Mouse (Mus musculus) kidney, postnatal 10 days (tissue): ENCODE measurements around the gene Tuba1a.
"Not testable (repeated sequence)": the region's sequence is repeated elsewhere in the genome, so short reads cannot be mapped to it uniquely, and the experiment has no call there.

Experiments used
- DNase-seq: peaks from one replicate; pipeline ENCODE4 v3.0.0; 2021; ENCODE audit warnings: mixed read lengths

The Tuba1a gene

GRCm38 (mm10) chr15:98923031-98923537 lies 30.4 kb downstream of the Tuba1a start:
- DNase-seq: no peak

GRCm38 (mm10) chr15:98922581-98922980 lies 30.9 kb downstream of the Tuba1a start:
- DNase-seq: peak; percentile 55

- no peak for DNase-seq
Observed at GRCm38 (mm10) chr15:98921510-98921909, 32.0 kb downstream of the Tuba1a start.

- DNase-seq: not testable (repeated sequence)
Observed at GRCm38 (mm10) chr15:98918499-98918895, 35.0 kb downstream of the Tuba1a start.

- peak; percentile 99 for DNase-seq
Observed at GRCm38 (mm10) chr15:98917538-98918498, 35.7 kb downstream of the Tuba1a start, which contains the start of gene Lmbr1l. Gene Lmbr1l, minus strand, starts transcription at chr15:98918231.

- no peak for DNase-seq
Observed at GRCm38 (mm10) chr15:98917091-98917490, 36.4 kb downstream of the Tuba1a start.

GRCm38 (mm10) chr15:98916016-98916415 lies 37.5 kb downstream of the Tuba1a start:
- no peak for DNase-seq

- no peak for DNase-seq
Observed at GRCm38 (mm10) chr15:98914903-98915302, 38.6 kb downstream of the Tuba1a start.

GRCm38 (mm10) chr15:98904692-98905091 lies 48.8 kb downstream of the Tuba1a start:
- DNase-seq: peak; percentile 63

- DNase-seq: no peak
Observed at GRCm38 (mm10) chr15:98902600-98902999, 50.9 kb downstream of the Tuba1a start.

- DNase-seq: no peak
Observed at GRCm38 (mm10) chr15:98901530-98901929, 52.0 kb downstream of the Tuba1a start.
